10 mouse cellular contexts compared by ENCODE assay signal in the genomic region with DNA sequence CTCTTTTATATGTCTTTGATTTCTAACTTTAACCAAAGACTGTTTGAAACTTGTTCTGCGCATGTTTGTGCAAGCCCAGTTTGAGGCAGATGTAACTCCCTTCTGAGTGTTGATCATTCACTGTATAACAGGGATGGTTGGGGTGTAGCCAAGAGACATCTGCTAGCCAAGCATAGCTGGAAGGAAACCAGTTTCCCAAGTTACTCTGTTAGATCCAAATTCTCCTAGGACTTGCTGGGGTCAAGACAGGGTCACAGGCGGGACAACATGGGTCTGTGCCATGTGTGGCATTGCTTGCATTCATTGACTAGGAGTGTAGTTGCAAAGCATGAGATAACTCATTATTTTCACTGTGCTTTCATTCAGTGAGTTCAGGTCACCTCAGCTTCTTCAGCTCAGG.
DNase-seq lines count a peak whose midpoint lies in the region; ATAC-seq lines count a peak whose summit lies in the region.
"Had no signal": no experiment of that assay in that cellular context is flagged by ENCODE, and none has a peak within 500 bp of the region (broad histone marks: within the 10 kb centered on the region; RNA-seq: fewer than 3 reads in every experiment).

No protein-coding gene starts in this region.

- peaks cover 12% of the 10 kb centered on the region for H3K4me1 ChIP-seq in heart, embryonic 12.5 days (replicated peaks)
- no peaks in the 10 kb centered on the region; the same call in 1 of the 2 replicates for H3K4me1 ChIP-seq in lung, embryonic 16.5 days (replicated peaks; ENCODE audit: control insufficient read depth, insufficient read depth, low read length)
- H3K4me1 ChIP-seq: liver, embryonic 15.5 days had no signal

- no peaks in the 10 kb centered on the region for H3K27me3 ChIP-seq in heart, embryonic 12.5 days (replicated peaks)
- no peaks in the 10 kb centered on the region for H3K27me3 ChIP-seq in lung, embryonic 16.5 days (ENCODE audit: control insufficient read depth, insufficient read depth, low read depth, low read length)
- H3K27me3 ChIP-seq: liver, embryonic 15.5 days had no signal

- no peak overlapping the region for H3K27ac ChIP-seq in heart, embryonic 12.5 days (ENCODE audit: poor library complexity, severe bottlenecking)
- H3K27ac ChIP-seq in lung, embryonic 16.5 days (ENCODE audit: low read length) = no peak overlapping the region
- H3K27ac ChIP-seq: layer of hippocampus, adult 2 months; liver, embryonic 15.5 days had no signal

- H3K9ac ChIP-seq in heart, embryonic 12.5 days = no peak overlapping the region
- H3K9ac ChIP-seq in lung, embryonic 16.5 days (ENCODE audit: low read length) = no peak overlapping the region
- H3K9ac ChIP-seq: liver, embryonic 15.5 days had no signal

- H3K36me3 ChIP-seq in heart, embryonic 12.5 days = no peaks in the 10 kb centered on the region
- H3K36me3 ChIP-seq in lung, embryonic 16.5 days (ENCODE audit: control insufficient read depth, insufficient read depth, low read length) = no peaks in the 10 kb centered on the region
- H3K36me3 ChIP-seq: liver, embryonic 15.5 days had no signal

- no peaks in the 10 kb centered on the region for H3K9me3 ChIP-seq in heart, embryonic 12.5 days (replicated peaks)
- no peaks in the 10 kb centered on the region for H3K9me3 ChIP-seq in lung, embryonic 16.5 days (ENCODE audit: control insufficient read depth, low read length)
- H3K9me3 ChIP-seq: liver, embryonic 15.5 days had no signal

- ATAC-seq in heart, embryonic 12.5 days (ENCODE audit: insufficient number of reproducible peaks, low FRiP score) = no peak
- ATAC-seq in lung, embryonic 16.5 days (ENCODE audit: low read depth) = peak; percentile 60; the same call in 1 of the 2 replicates

- H3K4me2 ChIP-seq in heart, embryonic 12.5 days = no peak overlapping the region
- H3K4me2 ChIP-seq in lung, embryonic 16.5 days (ENCODE audit: low read depth, low read length) = no peak overlapping the region
- H3K4me2 ChIP-seq: liver, embryonic 15.5 days had no signal

- 75% methylated on average over 2 of the region's 2 CpGs for WGBS in heart, embryonic 12.5 days
- 49% methylated on average over 2 of the region's 2 CpGs for WGBS in lung, embryonic 16.5 days

- no peak overlapping the region for H3K4me3 ChIP-seq in heart, embryonic 12.5 days
- H3K4me3 ChIP-seq in lung, embryonic 16.5 days (ENCODE audit: low read length) = no peak overlapping the region
- H3K4me3 ChIP-seq: layer of hippocampus, adult 2 months; liver, embryonic 15.5 days had no signal

- peak; percentile 50 to 54 for DNase-seq in heart, adult 18-20 months
- no peak for DNase-seq in lung, adult 18-20 months
- peak; percentile 46 for DNase-seq in gastrocnemius, postnatal 25 days
- DNase-seq in kidney, postnatal 4 days = peak; percentile 21 to 29
- DNase-seq in MN1 (ENCODE audit: low spot score) = no peak
- no peak for DNase-seq in adrenal gland, postnatal 4 days (ENCODE audit: low spot score in 2 of 2)

Comparison
In these comparisons a context has a peak if more than half of its experiments do, and no peak if none do; other contexts are left out.
1. DNase-seq: peak in heart, adult 18-20 months (2 of 2), gastrocnemius, postnatal 25 days (single experiment) and kidney, postnatal 4 days (2 of 2); none in lung, adult 18-20 months (0 of 2), MN1 (single experiment) and adrenal gland, postnatal 4 days (0 of 2).